In genomic region chr11:61486458-61487219, GRCm38 (mm10) we compare ENCODE assay signal across 11 mouse cellular contexts. TPM values are rescaled to one million over a fixed set of nuclear protein-coding genes. Genes with fewer than 3 reads are reported as not detected.
DNase-seq lines count a peak whose midpoint lies in the region; ATAC-seq and TF ChIP-seq lines count a peak whose summit lies in the region.
"Had no signal": no experiment of that assay in that cellular context is flagged by ENCODE, and none has a peak within 500 bp of the region (broad histone marks: within the 10 kb centered on the region; RNA-seq: fewer than 3 reads in every experiment).

No protein-coding gene starts in this region.

- peak overlapping the region; percentile 95 for H3K27ac ChIP-seq in hindbrain, embryonic 10.5 days
- H3K27ac ChIP-seq in hindbrain, embryonic 16.5 days (ENCODE audit: low read depth, low read length), result no peak overlapping the region
- peak overlapping the region; percentile 99 for H3K27ac ChIP-seq in embryonic facial prominence, embryonic 11.5 days (replicated peaks; ENCODE audit: low read depth, low read length)
- peak overlapping the region; percentile 82 for H3K27ac ChIP-seq in embryonic fibroblast, embryonic 13.5 days (ENCODE audit: insufficient read depth, low read length)
- H3K27ac ChIP-seq in limb, embryonic 12.5 days, result peak overlapping the region; percentile 100
- H3K27ac ChIP-seq: liver, embryonic 13.5 days had no signal

- no peak for TF ChIP-seq CTCF in embryonic fibroblast, embryonic 13.5 days (IDR thresholded peaks at IDR 0.05; ENCODE audit: borderline replicate concordance, insufficient read depth, low read length)

- DNase-seq in hindbrain, embryonic 10.5 days (ENCODE audit: low spot score), result no peak
- no peak for DNase-seq in embryonic facial prominence, embryonic 11.5 days (ENCODE audit: low spot score)
- no peak for DNase-seq in thymus, postnatal 25 days
- no peak for DNase-seq in yolk sac, embryonic 10.5 days (ENCODE audit: low spot score)
- DNase-seq in adrenal gland, postnatal 36 days, result no peak
- DNase-seq: liver, embryonic 13.5 days had no signal

- H3K27me3 ChIP-seq in hindbrain, embryonic 10.5 days (ENCODE audit: insufficient read depth, poor library complexity, severe bottlenecking), result no peaks in the 10 kb centered on the region
- no peaks in the 10 kb centered on the region for H3K27me3 ChIP-seq in hindbrain, embryonic 16.5 days (replicated peaks; ENCODE audit: control insufficient read depth, insufficient read depth, low read length)
- no peaks in the 10 kb centered on the region for H3K27me3 ChIP-seq in embryonic facial prominence, embryonic 11.5 days (ENCODE audit: control insufficient read depth, insufficient read depth, low read length)
- H3K27me3 ChIP-seq in limb, embryonic 12.5 days, result no peaks in the 10 kb centered on the region
- H3K27me3 ChIP-seq: liver, embryonic 13.5 days had no signal

- WGBS in hindbrain, embryonic 10.5 days, result 88% methylated on average over 14 of the region's 14 CpGs
- 77% methylated on average over 14 of the region's 14 CpGs for WGBS in hindbrain, embryonic 16.5 days
- 90% methylated on average over 14 of the region's 14 CpGs for WGBS in embryonic facial prominence, embryonic 11.5 days
- 88% methylated on average over 14 of the region's 14 CpGs for WGBS in limb, embryonic 12.5 days

- no peak overlapping the region for H3K4me2 ChIP-seq in hindbrain, embryonic 16.5 days (ENCODE audit: low read length)
- peak overlapping the region; percentile 87 for H3K4me2 ChIP-seq in embryonic facial prominence, embryonic 11.5 days (ENCODE audit: low read depth, low read length)
- peak overlapping the region; percentile 68 for H3K4me2 ChIP-seq in limb, embryonic 12.5 days

- H3K4me1 ChIP-seq in hindbrain, embryonic 10.5 days (replicated peaks), result peaks cover 80% of the 10 kb centered on the region
- peaks cover 31% of the 10 kb centered on the region for H3K4me1 ChIP-seq in hindbrain, embryonic 16.5 days (ENCODE audit: control insufficient read depth, insufficient read depth, low read depth, low read length)
- peaks cover 4% of the 10 kb centered on the region; the same call in 1 of the 2 replicates for H3K4me1 ChIP-seq in embryonic facial prominence, embryonic 11.5 days (ENCODE audit: control insufficient read depth, insufficient read depth, low read length)
- H3K4me1 ChIP-seq in embryonic fibroblast, embryonic 13.5 days (ENCODE audit: control insufficient read depth, insufficient read depth, low read length), result peaks cover 2% of the 10 kb centered on the region; the same call in 1 of the 2 replicates
- peaks cover 56% of the 10 kb centered on the region for H3K4me1 ChIP-seq in limb, embryonic 12.5 days (replicated peaks)
- H3K4me1 ChIP-seq: liver, embryonic 13.5 days had no signal

- TF ChIP-seq POLR2A in embryonic fibroblast, embryonic 13.5 days (IDR thresholded peaks at IDR 0.05; ENCODE audit: low read depth, low read length), result no peak

- peak overlapping the region; percentile 48 for H3K4me3 ChIP-seq in hindbrain, embryonic 10.5 days
- no peak overlapping the region for H3K4me3 ChIP-seq in hindbrain, embryonic 16.5 days (ENCODE audit: low read length)
- peak overlapping the region; percentile 52 for H3K4me3 ChIP-seq in embryonic facial prominence, embryonic 11.5 days (ENCODE audit: low read depth, low read length)
- H3K4me3 ChIP-seq in embryonic fibroblast, embryonic 13.5 days (ENCODE audit: insufficient read depth, low read length), result peak overlapping the region; percentile 38
- peak overlapping the region; percentile 43 for H3K4me3 ChIP-seq in limb, embryonic 12.5 days (replicated peaks)
- H3K4me3 ChIP-seq: liver, embryonic 13.5 days; myocyte had no signal

- ATAC-seq in hindbrain, embryonic 16.5 days, result no peak
- no peak for ATAC-seq in embryonic facial prominence, embryonic 11.5 days (replicated peaks; ENCODE audit: insufficient number of reproducible peaks, low FRiP score, low TSS enrichment, low read depth)
- ATAC-seq in limb, embryonic 12.5 days (ENCODE audit: insufficient number of reproducible peaks, insufficient read depth, low FRiP score, low TSS enrichment, low read depth), result no peak

- H3K36me3 ChIP-seq in hindbrain, embryonic 10.5 days, result peaks cover 54% of the 10 kb centered on the region
- peaks cover 33% of the 10 kb centered on the region for H3K36me3 ChIP-seq in hindbrain, embryonic 16.5 days (ENCODE audit: control insufficient read depth, insufficient read depth, low read length)
- peaks cover 16% of the 10 kb centered on the region for H3K36me3 ChIP-seq in embryonic facial prominence, embryonic 11.5 days (replicated peaks; ENCODE audit: control insufficient read depth, insufficient read depth, low read depth, low read length)
- peaks cover 52% of the 10 kb centered on the region for H3K36me3 ChIP-seq in limb, embryonic 12.5 days

- H3K9me3 ChIP-seq in hindbrain, embryonic 10.5 days, result no peaks in the 10 kb centered on the region
- H3K9me3 ChIP-seq in hindbrain, embryonic 16.5 days (ENCODE audit: control insufficient read depth, low read length), result no peaks in the 10 kb centered on the region
- H3K9me3 ChIP-seq in embryonic facial prominence, embryonic 11.5 days (replicated peaks; ENCODE audit: control insufficient read depth, low read length), result no peaks in the 10 kb centered on the region
- H3K9me3 ChIP-seq in limb, embryonic 12.5 days, result no peaks in the 10 kb centered on the region
- H3K9me3 ChIP-seq: liver, embryonic 13.5 days had no signal

- H3K9ac ChIP-seq in hindbrain, embryonic 16.5 days (ENCODE audit: low read depth, low read length), result no peak overlapping the region
- peak overlapping the region; percentile 77 for H3K9ac ChIP-seq in embryonic facial prominence, embryonic 11.5 days (replicated peaks; ENCODE audit: low read length)
- H3K9ac ChIP-seq in limb, embryonic 12.5 days (replicated peaks), result peak overlapping the region; percentile 54

RNA-seq across cellular contexts. Expression of gene Mfap4, which starts 1.4 kb away (rescaled TPM):
- 78.2 and 88.3 TPM in 2 replicates for polyA plus RNA-seq in hindbrain, embryonic 10.5 days (2016; fragmentation: Nextera tagmentation; extraction: Ambion mirVana)
- polyA plus RNA-seq in hindbrain, embryonic 16.5 days (2015; fragmentation: Nextera tagmentation; extraction: Ambion mirVana), result 49.6 and 67.9 TPM in 2 replicates
- polyA plus RNA-seq in embryonic facial prominence, embryonic 11.5 days (2014; fragmentation: Nextera tagmentation; extraction: Ambion mirVana), result 234 and 251 TPM in 2 replicates
- 140 and 530 TPM in 2 replicates for polyA plus RNA-seq in embryonic fibroblast, embryonic 13.5 days (2011; ENCODE audit: insufficient read length, low read depth, missing spikeins)
- 198 and 239 TPM in 2 replicates for polyA plus RNA-seq in limb, embryonic 12.5 days (2016; fragmentation: Nextera tagmentation; extraction: Ambion mirVana)
- 10 to 100 TPM in 1 of 2 experiments, 1 to 10 TPM in 1; 7.8 to 10.9 TPM for total RNA-seq in adrenal gland, postnatal 36 days (2021)
- total RNA-seq: MEL had no signal

RNA-seq across cellular contexts. Expression of gene Mapk7, which starts 7.6 kb away (rescaled TPM):
- 99.5 and 107 TPM in 2 replicates for polyA plus RNA-seq in hindbrain, embryonic 10.5 days (2016; fragmentation: Nextera tagmentation; extraction: Ambion mirVana)
- polyA plus RNA-seq in hindbrain, embryonic 16.5 days (2015; fragmentation: Nextera tagmentation; extraction: Ambion mirVana), result 63.3 and 73.1 TPM in 2 replicates
- 52.3 and 57.7 TPM in 2 replicates for polyA plus RNA-seq in embryonic facial prominence, embryonic 11.5 days (2014; fragmentation: Nextera tagmentation; extraction: Ambion mirVana)
- 28.3 and 35.6 TPM in 2 replicates for polyA plus RNA-seq in embryonic fibroblast, embryonic 13.5 days (2011; ENCODE audit: insufficient read length, low read depth, missing spikeins)
- 85.0 and 93.7 TPM in 2 replicates for polyA plus RNA-seq in limb, embryonic 12.5 days (2016; fragmentation: Nextera tagmentation; extraction: Ambion mirVana)
- 10 to 100 TPM; 14.0 to 19.4 TPM for total RNA-seq in adrenal gland, postnatal 36 days (2021)

RNA-seq across cellular contexts. Expression of gene B9d1, which starts 18.3 kb away (rescaled TPM):
- polyA plus RNA-seq in hindbrain, embryonic 10.5 days (2016; fragmentation: Nextera tagmentation; extraction: Ambion mirVana), result 51.9 and 54.7 TPM in 2 replicates
- polyA plus RNA-seq in hindbrain, embryonic 16.5 days (2015; fragmentation: Nextera tagmentation; extraction: Ambion mirVana), result 35.2 and 36.2 TPM in 2 replicates
- 32.1 and 37.0 TPM in 2 replicates for polyA plus RNA-seq in embryonic facial prominence, embryonic 11.5 days (2014; fragmentation: Nextera tagmentation; extraction: Ambion mirVana)
- 18.4 and 23.8 TPM in 2 replicates for polyA plus RNA-seq in embryonic fibroblast, embryonic 13.5 days (2011; ENCODE audit: insufficient read length, low read depth, missing spikeins)
- 37.5 and 38.5 TPM in 2 replicates for polyA plus RNA-seq in limb, embryonic 12.5 days (2016; fragmentation: Nextera tagmentation; extraction: Ambion mirVana)
- 10 to 100 TPM; 20.8 to 23.8 TPM for total RNA-seq in adrenal gland, postnatal 36 days (2021)

RNA-seq across cellular contexts. Expression of gene Rnf112, which starts 32.7 kb away (rescaled TPM):
- polyA plus RNA-seq in hindbrain, embryonic 10.5 days (2016; fragmentation: Nextera tagmentation; extraction: Ambion mirVana), result 0.62 and 1.1 TPM in 2 replicates
- 30.4 and 32.4 TPM in 2 replicates for polyA plus RNA-seq in hindbrain, embryonic 16.5 days (2015; fragmentation: Nextera tagmentation; extraction: Ambion mirVana)
- polyA plus RNA-seq in embryonic facial prominence, embryonic 11.5 days (2014; fragmentation: Nextera tagmentation; extraction: Ambion mirVana), result 0.25 and 0.42 TPM in 2 replicates
- 0.70 TPM in 1 of 2 replicates, not detected in the other for polyA plus RNA-seq in embryonic fibroblast, embryonic 13.5 days (2011; ENCODE audit: insufficient read length, low read depth, missing spikeins)
- 0.63 and 0.69 TPM in 2 replicates for polyA plus RNA-seq in limb, embryonic 12.5 days (2016; fragmentation: Nextera tagmentation; extraction: Ambion mirVana)
- 1 to 10 TPM; 1.1 to 1.3 TPM for total RNA-seq in adrenal gland, postnatal 36 days (2021)
- total RNA-seq: MEL had no signal
- polyA plus RNA-seq: myocyte had no signal
